Mouse (Mus musculus): ENCODE measurements at regions not wholly inside any gene's neighbourhood (a gene's known extent, or its start where the extent isn't known, plus 50 kb on each side); places are given as distances from the start of the nearest gene placed in this dataset.

- DNase-seq (ENCODE audit: low read depth): no peak
Measured at GRCm38 (mm10) chr3:52479186-52479585, 211.1 kb downstream of the Foxo1 start.

GRCm38 (mm10) chr3:52469900-52470299 is 201.8 kb downstream of the Foxo1 start:
- no peak for DNase-seq (ENCODE audit: low read depth)
- TF ChIP-seq CTCF (IDR thresholded peaks at IDR 0.05; ENCODE audit: borderline replicate concordance, extremely low read depth, insufficient read depth, insufficient read length) (no peak), POLR2A (IDR thresholded peaks at IDR 0.05; ENCODE audit: borderline replicate concordance, extremely low read depth, insufficient read depth, insufficient read length, poor library complexity, severe bottlenecking) (no peak)

More at GRCm38 (mm10) chr3:52479186-52479585, 211.1 kb downstream of the Foxo1 start:
- TF ChIP-seq CTCF (IDR thresholded peaks at IDR 0.05; ENCODE audit: borderline replicate concordance, extremely low read depth, insufficient read depth, insufficient read length): no peak
- no peak for TF ChIP-seq POLR2A (IDR thresholded peaks at IDR 0.05; ENCODE audit: borderline replicate concordance, extremely low read depth, insufficient read depth, insufficient read length, poor library complexity, severe bottlenecking)

- TF ChIP-seq POLR2A (IDR thresholded peaks at IDR 0.05; ENCODE audit: borderline replicate concordance, extremely low read depth, insufficient read depth, insufficient read length, poor library complexity, severe bottlenecking): no peak
- TF ChIP-seq CTCF (IDR thresholded peaks at IDR 0.05; ENCODE audit: borderline replicate concordance, extremely low read depth, insufficient read depth, insufficient read length): no peak
- no peak for DNase-seq (ENCODE audit: low read depth)
Measured at GRCm38 (mm10) chr3:52469397-52469796, 201.3 kb downstream of the Foxo1 start.

- TF ChIP-seq CTCF (IDR thresholded peaks at IDR 0.05; ENCODE audit: borderline replicate concordance, extremely low read depth, insufficient read depth, insufficient read length) (no peak), POLR2A (IDR thresholded peaks at IDR 0.05; ENCODE audit: borderline replicate concordance, extremely low read depth, insufficient read depth, insufficient read length, poor library complexity, severe bottlenecking) (no peak)
- DNase-seq (ENCODE audit: low read depth): no peak
Measured at GRCm38 (mm10) chr3:52468326-52468725, 200.2 kb downstream of the Foxo1 start.

- TF ChIP-seq POLR2A (IDR thresholded peaks at IDR 0.05; ENCODE audit: borderline replicate concordance, extremely low read depth, insufficient read depth, insufficient read length, poor library complexity, severe bottlenecking): no peak
- TF ChIP-seq CTCF (IDR thresholded peaks at IDR 0.05; ENCODE audit: borderline replicate concordance, extremely low read depth, insufficient read depth, insufficient read length): no peak
- DNase-seq (ENCODE audit: low read depth): no peak
Measured at GRCm38 (mm10) chr3:52467876-52468275, 199.7 kb downstream of the Foxo1 start.

GRCm38 (mm10) chr3:52466984-52467565 is 198.9 kb downstream of the Foxo1 start:
- no peak for TF ChIP-seq CTCF (IDR thresholded peaks at IDR 0.05; ENCODE audit: borderline replicate concordance, extremely low read depth, insufficient read depth, insufficient read length)
- no peak for TF ChIP-seq POLR2A (IDR thresholded peaks at IDR 0.05; ENCODE audit: borderline replicate concordance, extremely low read depth, insufficient read depth, insufficient read length, poor library complexity, severe bottlenecking)
- peak; percentile 48 for DNase-seq (ENCODE audit: low read depth)

GRCm38 (mm10) chr3:52466571-52466970 is 198.4 kb downstream of the Foxo1 start:
- DNase-seq (ENCODE audit: low read depth): no peak
- TF ChIP-seq POLR2A (IDR thresholded peaks at IDR 0.05; ENCODE audit: borderline replicate concordance, extremely low read depth, insufficient read depth, insufficient read length, poor library complexity, severe bottlenecking): no peak
- TF ChIP-seq CTCF (IDR thresholded peaks at IDR 0.05; ENCODE audit: borderline replicate concordance, extremely low read depth, insufficient read depth, insufficient read length): no peak

- TF ChIP-seq POLR2A (IDR thresholded peaks at IDR 0.05; ENCODE audit: borderline replicate concordance, extremely low read depth, insufficient read depth, insufficient read length, poor library complexity, severe bottlenecking) (no peak), CTCF (IDR thresholded peaks at IDR 0.05; ENCODE audit: borderline replicate concordance, extremely low read depth, insufficient read depth, insufficient read length) (no peak)
- DNase-seq (ENCODE audit: low read depth): no peak
Measured at GRCm38 (mm10) chr3:52463911-52464310, 195.8 kb downstream of the Foxo1 start.

GRCm38 (mm10) chr3:52454955-52455354 is 186.8 kb downstream of the Foxo1 start:
- DNase-seq (ENCODE audit: low read depth): no peak
- no peak for TF ChIP-seq CTCF (IDR thresholded peaks at IDR 0.05; ENCODE audit: borderline replicate concordance, extremely low read depth, insufficient read depth, insufficient read length)
- no peak for TF ChIP-seq POLR2A (IDR thresholded peaks at IDR 0.05; ENCODE audit: borderline replicate concordance, extremely low read depth, insufficient read depth, insufficient read length, poor library complexity, severe bottlenecking)

- no peak for DNase-seq (ENCODE audit: low read depth)
- TF ChIP-seq CTCF (IDR thresholded peaks at IDR 0.05; ENCODE audit: borderline replicate concordance, extremely low read depth, insufficient read depth, insufficient read length) (no peak), POLR2A (IDR thresholded peaks at IDR 0.05; ENCODE audit: borderline replicate concordance, extremely low read depth, insufficient read depth, insufficient read length, poor library complexity, severe bottlenecking) (no peak)
Measured at GRCm38 (mm10) chr3:52453041-52453440, 184.9 kb downstream of the Foxo1 start.

GRCm38 (mm10) chr3:52452345-52452744 is 184.2 kb downstream of the Foxo1 start:
- DNase-seq (ENCODE audit: low read depth): no peak
- no peak for TF ChIP-seq CTCF (IDR thresholded peaks at IDR 0.05; ENCODE audit: borderline replicate concordance, extremely low read depth, insufficient read depth, insufficient read length)
- no peak for TF ChIP-seq POLR2A (IDR thresholded peaks at IDR 0.05; ENCODE audit: borderline replicate concordance, extremely low read depth, insufficient read depth, insufficient read length, poor library complexity, severe bottlenecking)

- DNase-seq (ENCODE audit: low read depth): no peak
- TF ChIP-seq POLR2A (IDR thresholded peaks at IDR 0.05; ENCODE audit: borderline replicate concordance, extremely low read depth, insufficient read depth, insufficient read length, poor library complexity, severe bottlenecking) (no peak), CTCF (IDR thresholded peaks at IDR 0.05; ENCODE audit: borderline replicate concordance, extremely low read depth, insufficient read depth, insufficient read length) (no peak)
Measured at GRCm38 (mm10) chr3:52446991-52447390, 178.9 kb downstream of the Foxo1 start.
